Mouse (Mus musculus) right cerebral cortex, postnatal 10 days (tissue): ENCODE results near the gene Wfdc16.

Experiments used
- DNase-seq, 2 experiments: peaks; one replicate each; pipeline ENCODE4 v3.0.0; 2021; ENCODE audit warnings: low spot score in 2 of 2

Wfdc16 gene

GRCm38 (mm10) chr2:164638696-164639095, at the start of gene Wfdc16:
TSS of gene Wfdc16 (minus strand) at chr2:164638796.
- no peak for DNase-seq

- no peak for DNase-seq
Measured at GRCm38 (mm10) chr2:164684807-164685206, 46.2 kb upstream of the Wfdc16 start, which contains the start of gene Wfdc13. TSS of gene Wfdc13 (plus strand) at chr2:164685107.

- no peak for DNase-seq
Measured at GRCm38 (mm10) chr2:164679906-164680305, 41.3 kb upstream of the Wfdc16 start.

GRCm38 (mm10) chr2:164678848-164679625, 40.4 kb upstream of the Wfdc16 start:
- DNase-seq, result peak; percentile 73 to 79

GRCm38 (mm10) chr2:164676916-164677685, 38.5 kb upstream of the Wfdc16 start:
- DNase-seq, result no peak

- no peak for DNase-seq
Measured at GRCm38 (mm10) chr2:164676103-164676502, 37.5 kb upstream of the Wfdc16 start.

- DNase-seq, result no peak
Measured at GRCm38 (mm10) chr2:164673987-164674386, 35.4 kb upstream of the Wfdc16 start, which contains the start of gene Wfdc11. TSS of gene Wfdc11 (minus strand) at chr2:164674087.

GRCm38 (mm10) chr2:164670938-164671337, 32.3 kb upstream of the Wfdc16 start:
- DNase-seq, result no peak

GRCm38 (mm10) chr2:164670261-164670660, 31.7 kb upstream of the Wfdc16 start:
- DNase-seq, result no peak

- DNase-seq, result no peak
Measured at GRCm38 (mm10) chr2:164664851-164665250, 26.3 kb upstream of the Wfdc16 start.

- DNase-seq, result no peak
Measured at GRCm38 (mm10) chr2:164656483-164656882, 17.9 kb upstream of the Wfdc16 start, which contains the start of gene Wfdc9. TSS of gene Wfdc9 (minus strand) at chr2:164656583.

GRCm38 (mm10) chr2:164655858-164656257, 17.3 kb upstream of the Wfdc16 start, which contains the start of gene Wfdc10:
TSS of gene Wfdc10 (plus strand) at chr2:164656046.
- DNase-seq, result peak in 1 of 2 experiments; percentile 41

- peak; percentile 37 to 59 for DNase-seq
Measured at GRCm38 (mm10) chr2:164641881-164642673, 3.5 kb upstream of the Wfdc16 start.

GRCm38 (mm10) chr2:164641129-164641528, 2.5 kb upstream of the Wfdc16 start:
- DNase-seq, result no peak

GRCm38 (mm10) chr2:164635266-164635665, 3.3 kb downstream of the Wfdc16 start:
- no peak for DNase-seq

GRCm38 (mm10) chr2:164621775-164622174, 16.8 kb downstream of the Wfdc16 start:
- DNase-seq, result no peak

GRCm38 (mm10) chr2:164619050-164619449, 19.5 kb downstream of the Wfdc16 start:
- DNase-seq, result no peak

GRCm38 (mm10) chr2:164615386-164615785, 23.2 kb downstream of the Wfdc16 start:
- no peak for DNase-seq

GRCm38 (mm10) chr2:164613471-164613870, 25.1 kb downstream of the Wfdc16 start, which contains the start of the genes Wfdc6b and Wfdc8:
TSS of gene Wfdc6b (plus strand) at chr2:164613522.
TSS of gene Wfdc8 (minus strand) at chr2:164613626.
- peak; percentile 31 to 52 for DNase-seq

GRCm38 (mm10) chr2:164608781-164609180, 29.8 kb downstream of the Wfdc16 start:
- DNase-seq, result no peak

- no peak for DNase-seq
Measured at GRCm38 (mm10) chr2:164604411-164604810, 34.2 kb downstream of the Wfdc16 start.

- no peak for DNase-seq
Measured at GRCm38 (mm10) chr2:164603482-164603881, 35.1 kb downstream of the Wfdc16 start.
